Mouse (Mus musculus): ENCODE data around the gene Gfra4.

GRCm38 (mm10) chr2:131029065-131029935, 13.6 kb downstream of the Gfra4 start:
- TF ChIP-seq CTCF (IDR thresholded peaks at IDR 0.05; ENCODE audit: control insufficient read depth, insufficient read depth, insufficient replicate concordance, low read depth, low read length) (no peak), POLR2A (IDR thresholded peaks at IDR 0.05; ENCODE audit: control insufficient read depth, low read depth, low read length) (no peak)

Measured in testis, adult 2 months (tissue).